Mouse (Mus musculus): ENCODE data around the gene Krtap1-5. TPM values are rescaled to one million over a fixed set of nuclear protein-coding genes. Genes with fewer than 3 reads are reported as not detected.
A peak's percentile ranks its signal among the peaks of the same experiment; 100 is the strongest.
"Not testable (repeated sequence)": the region's sequence is repeated elsewhere in the genome, so short reads cannot be mapped to it uniquely, and the experiment has no call there.

Krtap1-5 gene
- not detected in 2 replicates for total RNA-seq (2021)
- long read RNA-seq: 0 reads

DNA sequence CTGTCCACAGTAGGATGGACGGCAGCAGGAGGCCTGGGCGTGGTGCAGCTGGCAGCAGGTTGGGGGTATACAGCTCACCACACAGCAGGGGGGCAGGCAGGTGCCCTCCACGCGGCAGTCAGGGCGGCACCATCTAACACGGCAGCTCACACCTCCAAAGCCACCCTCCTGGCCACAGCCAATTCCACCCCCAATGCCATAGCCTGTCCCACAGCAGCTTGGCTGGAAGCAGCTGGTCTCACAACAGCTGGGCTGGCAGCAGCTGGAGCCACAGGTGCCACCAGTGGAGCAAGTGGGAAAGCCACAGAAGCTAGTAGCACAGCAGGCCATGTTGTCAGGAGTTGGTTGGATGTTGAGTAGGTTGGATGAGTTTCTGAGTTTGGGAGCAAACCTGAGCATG, at the start of gene Krtap1-5:
Gene Krtap1-5, minus strand, starts transcription at position 381 of the 400 bp plus-strand sequence.
- DNase-seq: no peak

- no peak for DNase-seq
These were observed 47.3 kb upstream of the Krtap1-5 start, which contains the start of gene Krtap4-1 for GRCm38 (mm10) chr11:99628138-99628537. Gene Krtap4-1 (minus strand): TSS chr11:99628238.

- no peak for DNase-seq
These were observed 39.5 kb upstream of the Krtap1-5 start, which contains the start of gene Gm11562 for GRCm38 (mm10) chr11:99620335-99620734. Gene Gm11562 (minus strand): TSS chr11:99620435.

- no peak for DNase-seq
These were observed 34.1 kb upstream of the Krtap1-5 start, which contains the start of gene Krtap2-4 for GRCm38 (mm10) chr11:99614796-99615363. Gene Krtap2-4 (minus strand): TSS chr11:99614846.

GRCm38 (mm10) chr11:99610089-99610488, 29.3 kb upstream of the Krtap1-5 start, which contains the start of gene Gm11937:
Gene Gm11937 (minus strand): TSS chr11:99610189.
- not testable (repeated sequence) for DNase-seq

DNA sequence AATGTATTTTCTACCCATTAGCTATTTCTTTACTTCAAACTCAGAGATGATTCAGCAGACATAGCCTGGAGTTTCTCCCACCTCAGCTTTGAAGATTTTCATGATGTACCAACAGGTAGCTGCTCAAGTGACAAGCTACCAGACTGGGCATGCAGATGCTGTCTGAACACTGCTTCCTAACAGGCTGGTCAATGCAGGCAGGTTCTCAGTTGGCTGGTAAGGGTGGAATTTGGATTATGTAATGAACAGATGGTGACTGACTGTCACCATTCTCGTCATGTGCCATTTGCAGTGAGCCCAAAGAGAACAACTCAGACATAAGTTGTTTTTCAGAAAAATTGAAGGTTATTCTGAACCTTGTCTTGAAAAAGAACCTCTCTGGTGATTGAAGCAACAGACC, 28.3 kb upstream of the Krtap1-5 start:
- no peak for DNase-seq

GRCm38 (mm10) chr11:99603208-99603607, 22.4 kb upstream of the Krtap1-5 start, which contains the start of gene Gm11938:
Gene Gm11938 (minus strand): TSS chr11:99603308.
- DNase-seq: not testable (repeated sequence)

DNA sequence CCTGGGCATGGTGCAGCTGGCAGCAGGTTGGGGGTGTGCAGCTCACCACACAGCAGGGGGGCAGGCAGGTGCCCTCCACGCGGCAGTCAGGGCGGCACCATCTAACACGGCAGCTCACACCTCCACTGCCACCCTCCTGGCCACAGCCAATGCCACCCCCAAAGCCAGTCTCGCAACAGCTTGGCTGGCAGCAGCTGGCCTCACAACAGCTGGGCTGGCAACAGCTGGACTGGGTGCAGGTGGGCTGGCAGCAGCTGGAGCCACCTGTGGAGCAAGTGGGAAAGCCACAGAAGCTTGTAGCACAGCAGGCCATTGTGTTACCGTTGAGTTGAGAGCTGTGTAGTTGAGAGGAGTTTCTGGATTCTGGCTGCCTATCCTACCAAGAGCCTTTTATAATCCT, 16.9 kb upstream of the Krtap1-5 start, which contains the start of gene Krtap9-3:
Gene Krtap9-3, minus strand, starts transcription at position 364 of the 400 bp plus-strand sequence.
- DNase-seq: not testable (repeated sequence)

DNA sequence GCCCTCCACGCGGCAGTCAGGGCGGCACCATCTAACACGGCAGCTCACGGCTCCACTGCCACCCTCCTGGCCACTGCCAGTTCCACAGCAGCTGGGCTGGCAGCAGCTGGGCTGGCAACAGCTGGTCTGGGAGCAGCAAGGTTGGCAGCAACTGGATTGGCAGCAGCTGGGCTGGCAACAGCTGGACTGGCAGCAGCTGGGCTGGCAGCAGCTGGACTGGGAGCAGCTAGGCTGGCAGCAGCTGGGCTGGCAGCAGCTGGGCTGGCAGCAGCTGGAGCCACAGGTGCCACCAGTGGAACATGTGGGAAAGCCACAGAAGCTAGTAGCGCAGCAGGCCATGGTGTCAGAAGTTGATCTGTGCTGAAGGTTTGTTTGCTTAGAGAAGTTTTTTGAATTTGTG, 10.2 kb upstream of the Krtap1-5 start, which contains the start of gene Krtap1-3:
Gene Krtap1-3, minus strand, starts transcription at position 359 of the 400 bp plus-strand sequence.
- DNase-seq: no peak

- no peak for DNase-seq
These were observed 4.3 kb upstream of the Krtap1-5 start for GRCm38 (mm10) chr11:99585096-99585495.

GRCm38 (mm10) chr11:99583245-99583704, 2.5 kb upstream of the Krtap1-5 start, which contains the start of gene Krtap1-4:
Gene Krtap1-4 (minus strand): TSS chr11:99583654.
- no peak for DNase-seq

DNA sequence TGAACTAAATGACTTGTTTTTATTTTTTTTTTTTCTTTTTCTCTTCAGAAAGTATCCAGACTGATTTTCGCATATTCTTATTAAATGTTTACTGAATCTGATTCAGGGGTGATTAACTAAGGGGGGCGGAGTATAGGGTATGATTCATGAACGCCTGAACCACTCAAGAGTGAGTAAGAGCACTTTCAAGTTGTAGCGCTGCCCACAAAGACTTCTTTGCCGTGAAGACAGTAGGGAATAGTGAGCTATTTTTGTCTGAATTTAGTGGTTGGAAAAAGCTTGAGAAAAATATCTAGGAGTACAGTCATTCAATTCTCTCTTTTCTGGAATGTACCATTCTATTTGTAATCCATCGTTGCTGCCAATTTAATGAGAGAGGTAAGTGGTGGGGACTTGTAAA, 748 bp upstream of the Krtap1-5 start:
- DNase-seq: no peak

- DNase-seq: no peak
These were observed 235 bp upstream of the Krtap1-5 start for GRCm38 (mm10) chr11:99581051-99581450.

DNA sequence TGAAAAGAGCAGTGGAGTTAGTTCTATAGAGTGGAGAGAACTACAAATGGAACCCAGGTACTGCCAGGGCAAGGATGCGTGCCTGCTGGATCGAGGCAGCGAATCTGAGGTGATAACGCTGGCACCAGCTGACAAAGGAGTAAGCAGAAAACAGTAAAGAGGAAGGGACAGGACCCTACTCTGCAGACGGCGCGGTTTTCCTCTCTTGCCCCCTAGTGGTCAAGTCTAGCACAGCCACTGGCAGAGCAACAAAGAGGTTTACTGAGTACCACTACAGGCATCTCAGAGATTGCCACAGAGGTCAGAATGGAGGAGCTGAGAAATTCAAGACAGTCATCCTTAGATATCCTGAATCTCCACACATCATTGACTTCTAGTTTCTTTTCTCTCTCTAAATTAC, 6.7 kb downstream of the Krtap1-5 start:
- peak; percentile 72 for DNase-seq

DNA sequence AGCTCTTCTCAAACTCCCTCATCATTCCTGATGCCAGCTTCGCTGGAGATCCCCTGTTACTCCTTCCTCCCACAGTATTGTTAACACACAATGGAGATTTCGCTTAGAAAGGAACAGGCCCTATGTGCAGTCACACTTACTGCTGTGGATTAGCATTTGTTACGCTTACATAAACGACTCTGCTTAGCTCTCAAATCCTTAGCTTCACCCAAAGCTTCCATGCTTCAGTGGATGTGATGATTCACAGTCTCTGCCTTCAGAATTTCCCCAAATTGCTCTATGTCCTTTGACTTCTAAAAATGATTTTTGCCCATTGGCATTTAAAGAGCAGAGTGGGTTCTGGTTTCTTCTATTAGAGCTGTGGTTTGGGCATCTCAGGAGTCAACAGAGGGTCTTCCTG, 7.7 kb downstream of the Krtap1-5 start:
- no peak for DNase-seq

DNA sequence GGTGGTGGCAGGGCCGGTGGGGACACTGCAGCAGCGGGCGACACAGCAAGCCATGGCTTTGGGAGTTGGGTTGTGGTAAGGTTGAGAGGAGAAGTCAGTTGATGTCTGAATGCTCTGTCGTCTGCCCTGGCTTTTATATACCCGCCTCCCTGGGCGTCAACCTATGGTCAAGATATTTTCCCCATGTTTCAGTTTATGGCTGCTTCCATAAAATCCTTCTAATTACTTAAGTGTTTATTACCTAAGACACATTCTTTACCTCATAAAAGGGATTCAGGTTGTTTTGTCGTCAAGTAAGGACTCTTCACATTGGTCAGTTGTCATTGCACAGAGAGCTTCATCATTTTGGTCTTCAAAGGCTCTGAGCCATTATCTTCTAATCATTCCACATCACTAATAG, 14.3 kb downstream of the Krtap1-5 start, which contains the start of gene Krtap3-1:
Gene Krtap3-1, minus strand, starts transcription at position 101 of the 400 bp plus-strand sequence.
- no peak for DNase-seq

GRCm38 (mm10) chr11:99562580-99562979, 18.2 kb downstream of the Krtap1-5 start:
- no peak for DNase-seq

GRCm38 (mm10) chr11:99559366-99559765, 21.4 kb downstream of the Krtap1-5 start, which contains the start of gene Gm11939:
Gene Gm11939 (minus strand): TSS chr11:99559466.
- no peak for DNase-seq

DNA sequence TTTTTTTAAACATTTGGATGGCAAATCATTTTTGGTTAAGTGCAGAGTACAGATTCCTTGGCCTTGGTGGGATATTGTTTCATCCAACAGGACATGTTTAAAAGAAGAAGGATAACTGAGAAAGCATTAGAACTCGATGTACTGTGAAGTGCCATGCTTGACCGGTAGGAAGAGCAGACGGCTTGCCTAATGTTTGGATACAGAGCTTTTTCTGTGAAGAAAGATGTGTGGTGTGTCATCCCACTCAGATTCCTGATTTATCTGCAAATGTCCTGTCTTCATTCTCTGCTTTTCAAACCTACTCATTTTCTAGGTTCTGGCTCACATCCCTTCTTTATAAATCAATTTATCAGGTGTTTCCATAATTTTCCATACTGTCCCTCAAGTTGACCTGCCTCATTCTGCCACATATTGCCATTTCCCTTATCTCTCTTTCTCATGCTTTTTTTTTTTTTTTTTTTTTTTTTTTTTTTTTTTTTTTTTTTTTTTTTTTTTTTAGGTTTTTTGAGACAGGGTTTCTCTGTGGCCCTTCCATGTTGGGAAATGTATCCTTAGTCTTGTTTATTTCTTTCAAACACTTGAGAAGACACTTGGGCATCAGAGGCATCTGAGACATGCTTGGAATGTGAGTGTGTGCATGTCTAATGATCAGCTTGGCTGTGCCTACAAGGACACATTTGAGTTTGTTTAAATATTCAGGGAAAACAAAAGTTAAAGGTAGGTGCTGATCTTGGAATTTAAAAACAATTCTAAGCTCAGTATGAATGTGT, 22.7 kb downstream of the Krtap1-5 start:
- DNase-seq: no peak

GRCm38 (mm10) chr11:99556753-99557152, 24.1 kb downstream of the Krtap1-5 start, which contains the start of gene Krtap3-2:
Gene Krtap3-2 (minus strand): TSS chr11:99556853.
- no peak for DNase-seq

DNA sequence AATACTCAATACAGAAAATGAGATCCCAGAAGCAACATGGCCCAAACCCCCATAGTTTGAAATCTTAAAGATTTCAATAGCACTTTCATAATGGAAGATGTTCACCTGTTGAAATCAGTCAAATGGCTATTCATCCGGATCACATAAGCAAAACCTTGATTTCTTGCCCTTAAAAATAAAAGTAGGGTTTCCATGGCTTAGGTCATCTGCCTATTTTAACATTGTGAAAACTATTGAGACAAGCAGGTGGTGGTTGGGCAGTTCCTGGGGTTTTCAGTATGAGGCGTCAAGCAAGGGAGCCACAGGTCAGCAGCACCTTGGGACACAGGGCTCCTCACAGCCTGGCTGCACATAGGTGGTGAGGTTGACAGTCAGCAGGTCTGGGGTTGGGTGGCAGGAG, 24.6 kb downstream of the Krtap1-5 start:
- no peak for DNase-seq

GRCm38 (mm10) chr11:99550765-99551164, 30.1 kb downstream of the Krtap1-5 start, which contains the start of gene Krtap3-3:
Gene Krtap3-3 (minus strand): TSS chr11:99550865.
- DNase-seq: no peak

DNA sequence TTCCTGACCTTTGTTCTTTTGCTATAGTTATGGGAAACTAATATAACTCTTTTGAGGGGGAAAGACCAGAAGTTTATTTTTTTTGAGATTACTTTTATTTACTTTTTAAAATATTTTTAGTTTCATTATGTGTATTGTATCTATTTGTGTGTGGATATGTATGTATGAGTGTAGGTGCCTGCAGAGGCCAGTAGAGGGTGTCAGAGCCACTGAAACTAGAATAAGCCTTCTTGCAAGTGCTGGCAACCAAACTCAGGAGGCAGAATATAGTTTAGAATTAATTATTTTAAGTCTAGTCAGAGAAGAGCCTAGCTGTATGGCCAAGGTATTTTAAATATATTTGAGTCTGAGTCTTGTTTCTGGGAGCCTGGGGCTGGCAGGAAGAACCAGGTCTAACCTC, 32.9 kb downstream of the Krtap1-5 start:
- no peak for DNase-seq

Data from adrenal gland, postnatal 25 days (tissue).